Mouse (Mus musculus): Measurements from ENCODE around the gene Mtrex.
A peak's percentile ranks its signal among the peaks of the same experiment; 100 is the strongest.

Mtrex gene

DNA sequence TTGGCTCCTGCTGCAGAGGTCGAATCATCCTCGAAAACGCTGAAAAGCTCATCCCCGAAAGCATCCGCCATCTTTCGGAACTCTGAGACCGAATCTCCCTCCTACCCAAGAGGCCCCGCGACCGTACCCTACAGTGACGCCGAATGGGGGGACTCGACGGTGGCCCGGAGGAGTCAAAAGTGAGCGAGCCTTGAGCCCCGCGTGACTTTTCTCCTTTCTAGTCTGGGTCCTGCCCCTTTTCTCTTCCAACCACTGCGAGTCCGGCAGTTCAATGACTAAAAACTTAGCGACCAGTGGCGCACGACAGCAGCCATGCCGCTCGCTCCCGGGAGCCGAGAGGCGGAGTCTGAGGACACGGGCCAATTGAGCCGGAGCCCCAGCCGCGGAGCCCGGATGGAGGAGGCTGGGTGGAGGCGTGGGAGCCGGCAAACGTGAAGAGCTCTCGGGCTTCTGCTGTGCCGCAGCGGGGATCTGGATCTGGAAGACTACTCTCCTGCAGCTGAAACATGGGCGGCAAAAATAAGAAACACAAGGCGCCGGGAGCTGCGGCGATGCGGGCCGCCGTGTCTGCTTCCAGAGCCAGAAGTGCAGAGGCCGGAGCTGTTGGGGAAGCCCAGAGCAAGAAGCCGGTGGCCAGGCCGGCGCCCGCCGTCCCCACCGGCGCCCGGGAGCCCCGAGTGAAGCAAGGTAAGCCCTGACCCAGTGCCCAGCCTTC, at the start of gene Mtrex, which contains the start of gene Dhx29:
Gene Mtrex (minus strand): TSS at position 112 of the 715 bp plus-strand sequence.
Gene Dhx29 (plus strand): TSS at position 168 of the 715 bp plus-strand sequence.
- DNase-seq (ENCODE audit: low read depth), result peak; percentile 98

GRCm38 (mm10) chr13:112976720-112977119, 49.5 kb upstream of the Mtrex start:
- DNase-seq (ENCODE audit: low read depth), result no peak

- no peak for DNase-seq (ENCODE audit: low read depth)
Observed at GRCm38 (mm10) chr13:112967267-112967666, 40.1 kb upstream of the Mtrex start.

DNA sequence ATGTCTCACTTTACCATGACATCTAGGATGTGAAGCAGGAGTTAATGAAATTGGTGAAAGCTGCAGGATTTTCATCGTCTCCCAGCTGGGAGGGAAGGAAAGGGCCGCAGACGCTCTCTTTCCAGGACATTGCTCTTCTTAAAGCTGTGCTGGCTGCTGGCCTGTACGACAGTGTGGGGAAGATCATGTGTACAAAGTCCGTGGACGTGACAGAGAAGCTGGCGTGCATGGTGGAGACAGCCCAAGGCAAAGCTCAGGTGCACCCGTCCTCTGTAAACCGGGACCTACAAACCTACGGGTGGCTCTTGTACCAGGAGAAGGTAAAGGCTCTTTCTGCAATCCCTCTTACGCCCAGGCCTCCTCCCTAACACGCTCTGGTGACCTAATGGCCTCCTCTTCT, 37.2 kb upstream of the Mtrex start:
- no peak for DNase-seq (ENCODE audit: low read depth)

DNA sequence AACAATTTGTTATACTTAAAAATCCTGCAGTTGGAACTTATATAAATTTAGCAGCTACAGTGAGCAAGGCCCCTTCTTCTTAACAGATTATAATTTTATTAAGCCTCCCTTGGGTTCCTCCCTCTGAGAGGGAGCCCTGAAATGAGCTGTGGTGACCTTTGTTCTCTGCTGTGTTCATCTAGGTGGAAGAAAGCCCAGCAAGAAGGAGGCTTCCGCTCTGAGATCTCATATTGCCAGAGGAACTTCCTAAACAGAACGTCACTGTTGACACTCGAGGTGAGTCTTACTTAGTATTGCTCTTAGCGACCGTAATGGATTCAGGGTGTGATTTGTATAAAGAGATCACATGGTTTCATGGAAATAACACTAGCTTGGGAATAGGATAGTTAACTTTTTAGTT, 35.9 kb upstream of the Mtrex start:
- no peak for DNase-seq (ENCODE audit: low read depth)

DNA sequence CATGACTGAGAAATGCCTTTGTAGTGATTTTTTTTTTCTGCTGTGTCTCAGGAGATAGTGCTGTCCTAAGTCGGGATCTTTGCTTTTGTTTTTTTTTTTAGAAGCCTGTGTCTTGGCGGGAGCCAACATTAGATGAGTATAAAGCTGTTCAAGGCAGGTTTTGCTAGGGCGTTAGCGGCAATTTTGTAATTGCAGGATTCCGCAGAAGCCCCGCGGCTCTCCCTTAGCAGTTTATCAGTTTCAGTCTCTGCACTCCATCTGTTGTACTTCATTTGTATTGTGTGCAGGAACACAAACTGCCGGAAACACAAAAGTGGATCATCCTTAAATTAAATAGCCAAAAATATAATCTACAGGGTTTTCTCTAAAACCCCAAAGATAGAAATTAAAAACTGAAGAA, 26.9 kb upstream of the Mtrex start:
- DNase-seq (ENCODE audit: low read depth), result no peak

GRCm38 (mm10) chr13:112945900-112946299, 18.7 kb upstream of the Mtrex start:
- no peak for DNase-seq (ENCODE audit: low read depth)

- DNase-seq (ENCODE audit: low read depth), result no peak
Observed at GRCm38 (mm10) chr13:112945312-112945711, 18.1 kb upstream of the Mtrex start.

- no peak for DNase-seq (ENCODE audit: low read depth)
Observed at GRCm38 (mm10) chr13:112941879-112942330, 14.7 kb upstream of the Mtrex start.

DNA sequence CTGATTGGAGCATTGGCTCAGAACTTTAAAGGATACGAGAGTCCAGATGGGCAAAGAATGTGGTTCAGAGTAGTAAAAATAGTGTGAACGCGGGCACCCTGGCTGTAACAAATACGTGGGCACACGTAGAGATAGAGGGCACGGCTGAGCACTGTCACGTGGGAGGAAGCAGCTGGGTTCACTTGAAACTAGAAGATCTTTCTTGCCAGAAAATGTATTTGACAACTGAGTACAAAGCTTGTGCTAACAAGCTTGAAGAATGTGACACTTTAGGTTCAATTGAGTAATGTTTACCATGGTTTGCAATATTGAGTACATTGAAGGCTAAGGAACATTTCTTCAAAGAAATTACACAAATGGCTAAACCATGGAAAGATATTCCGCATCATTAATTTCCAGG, 10.9 kb upstream of the Mtrex start:
- no peak for DNase-seq (ENCODE audit: low read depth)

- DNase-seq (ENCODE audit: low read depth), result peak; percentile 48
Observed at GRCm38 (mm10) chr13:112928038-112928668, 955 bp upstream of the Mtrex start.

GRCm38 (mm10) chr13:112926796-112927195, 402 bp downstream of the Mtrex start:
- DNase-seq (ENCODE audit: low read depth), result no peak

DNA sequence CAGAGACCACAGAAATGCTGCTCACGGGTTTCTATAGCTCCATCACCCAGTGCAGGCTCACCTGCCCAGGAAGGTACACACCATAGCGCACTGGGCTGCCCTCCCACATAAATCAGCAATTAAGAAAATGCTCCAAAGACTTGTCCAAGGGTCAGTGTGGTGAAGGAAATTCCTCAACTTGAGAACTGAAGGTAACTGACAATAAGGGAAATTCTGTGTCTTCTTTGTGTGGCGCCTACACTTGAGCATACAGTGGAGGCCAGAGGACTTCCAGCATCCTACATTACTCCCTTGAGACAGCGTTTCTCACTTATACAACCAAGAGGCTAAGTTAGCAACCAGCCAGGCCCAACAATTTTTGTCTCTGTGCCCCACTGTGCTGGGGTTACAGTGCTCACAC, 1.2 kb downstream of the Mtrex start:
- peak; percentile 37 for DNase-seq (ENCODE audit: low read depth)

DNA sequence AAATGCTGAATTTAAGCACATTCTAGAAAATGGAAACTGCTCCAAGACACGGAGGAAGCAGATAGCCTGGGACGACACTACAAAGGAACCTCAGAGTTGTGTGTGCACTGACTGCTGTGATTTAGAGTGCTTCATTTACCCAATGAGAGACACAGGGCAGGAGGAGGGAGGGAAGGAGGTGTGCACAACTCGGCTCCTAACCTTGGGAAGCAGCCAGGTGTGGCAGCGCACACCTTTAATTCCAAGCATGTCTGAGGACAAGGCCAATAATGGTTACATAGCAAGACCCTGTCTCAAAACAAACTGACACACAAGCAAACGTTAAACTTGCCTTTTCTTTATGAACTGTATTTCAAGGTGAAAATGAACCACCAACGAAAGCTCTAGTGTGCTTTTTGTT, 1.9 kb downstream of the Mtrex start:
- DNase-seq (ENCODE audit: low read depth), result no peak

DNA sequence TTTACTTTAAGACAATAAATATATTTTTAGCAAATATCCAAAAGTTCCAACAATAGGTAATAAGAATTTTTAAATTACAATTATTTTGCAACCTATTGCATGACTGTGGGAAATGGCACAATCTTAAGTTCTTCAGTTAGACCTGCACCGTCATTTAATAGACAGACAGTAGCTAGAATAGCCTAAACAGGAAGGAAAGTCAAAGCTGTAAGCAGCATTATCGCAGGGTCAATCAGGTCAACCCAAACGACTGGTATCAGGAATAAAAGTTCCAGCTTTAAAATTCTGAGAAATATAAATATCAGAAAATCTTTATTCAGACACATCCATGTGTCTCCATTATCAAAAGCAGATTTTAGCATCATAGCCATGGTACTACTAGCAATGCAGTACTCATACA, 6.3 kb downstream of the Mtrex start:
- DNase-seq (ENCODE audit: low read depth), result no peak

DNA sequence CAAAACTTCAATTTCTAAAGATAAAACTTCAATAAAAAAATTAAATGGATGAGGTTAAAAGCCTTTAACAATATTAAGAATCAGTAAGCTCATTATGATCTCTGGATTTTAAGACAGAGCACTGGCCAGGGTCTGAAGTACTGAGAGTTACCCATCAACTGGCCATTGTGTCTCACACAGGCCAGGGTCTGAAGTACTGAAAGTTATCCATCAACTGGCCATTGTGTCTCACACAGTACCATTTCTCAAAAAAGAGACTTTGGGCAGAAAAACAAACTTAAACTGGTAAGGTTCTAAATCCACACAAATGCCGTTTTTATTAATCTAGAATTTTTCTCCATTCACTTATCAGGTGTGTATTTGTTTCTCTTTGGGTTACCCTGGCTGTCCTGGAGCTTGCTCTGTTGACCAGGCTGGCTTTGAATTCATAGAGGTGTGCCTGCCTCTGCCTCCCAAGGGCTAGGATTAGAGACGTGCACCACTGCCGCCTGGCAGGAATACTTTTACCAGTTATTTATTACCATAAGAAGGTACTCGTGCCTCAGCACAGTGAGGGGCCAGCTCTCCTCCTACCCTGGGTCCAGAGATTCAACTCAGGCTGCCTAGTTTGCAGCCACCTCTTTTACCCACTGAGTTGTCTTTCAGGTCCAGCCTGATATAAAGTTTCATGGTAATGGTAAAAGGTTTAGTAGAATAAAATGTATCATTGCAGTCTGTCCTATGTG, 7.9 kb downstream of the Mtrex start:
- no peak for DNase-seq (ENCODE audit: low read depth)

- no peak for DNase-seq (ENCODE audit: low read depth)
Observed at GRCm38 (mm10) chr13:112910434-112910833, 16.8 kb downstream of the Mtrex start.

DNA sequence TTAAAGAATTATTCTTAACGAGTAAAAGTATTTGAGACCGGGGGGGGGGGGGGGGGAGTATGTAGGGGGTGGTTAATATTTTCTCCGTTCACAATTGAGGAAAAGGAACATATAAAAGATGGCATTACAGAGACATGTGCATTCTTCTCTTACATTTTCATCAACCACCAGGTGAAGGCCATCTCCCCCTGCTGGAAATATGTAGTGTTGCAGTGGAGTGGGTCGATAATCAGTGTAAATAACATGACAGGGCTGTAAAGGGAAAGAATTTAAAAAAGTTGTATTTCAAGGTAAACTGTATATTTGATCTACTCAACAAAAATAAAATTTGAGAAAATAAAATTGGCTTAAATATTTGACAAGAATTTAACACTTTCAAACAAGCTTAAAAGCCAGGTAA, 17.5 kb downstream of the Mtrex start:
- DNase-seq (ENCODE audit: low read depth), result peak; percentile 74

- no peak for DNase-seq (ENCODE audit: low read depth)
Observed at GRCm38 (mm10) chr13:112902176-112902575, 25.0 kb downstream of the Mtrex start.

DNA sequence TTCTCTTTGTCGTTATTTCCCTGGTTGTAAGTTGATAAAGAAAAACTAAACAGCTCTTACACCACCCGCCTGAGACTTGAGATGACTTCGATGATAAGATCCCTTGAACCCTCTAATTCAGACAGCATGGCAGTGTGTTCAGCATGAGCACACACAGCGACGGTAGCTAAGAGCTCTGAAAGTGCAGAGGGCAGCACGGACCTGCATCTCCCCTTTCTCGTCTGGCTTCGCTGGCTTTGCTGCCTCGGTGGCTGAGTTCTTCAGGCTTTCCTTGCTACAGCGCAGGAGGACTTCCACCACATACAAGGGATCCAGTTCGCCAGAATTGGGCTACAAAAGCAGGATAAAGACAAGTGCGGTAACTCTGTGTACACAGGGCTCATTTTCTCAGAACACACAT, 40.0 kb downstream of the Mtrex start:
- no peak for DNase-seq (ENCODE audit: low read depth)

- no peak for DNase-seq (ENCODE audit: low read depth)
Observed at GRCm38 (mm10) chr13:112871500-112872266, 55.5 kb downstream of the Mtrex start.

DNA sequence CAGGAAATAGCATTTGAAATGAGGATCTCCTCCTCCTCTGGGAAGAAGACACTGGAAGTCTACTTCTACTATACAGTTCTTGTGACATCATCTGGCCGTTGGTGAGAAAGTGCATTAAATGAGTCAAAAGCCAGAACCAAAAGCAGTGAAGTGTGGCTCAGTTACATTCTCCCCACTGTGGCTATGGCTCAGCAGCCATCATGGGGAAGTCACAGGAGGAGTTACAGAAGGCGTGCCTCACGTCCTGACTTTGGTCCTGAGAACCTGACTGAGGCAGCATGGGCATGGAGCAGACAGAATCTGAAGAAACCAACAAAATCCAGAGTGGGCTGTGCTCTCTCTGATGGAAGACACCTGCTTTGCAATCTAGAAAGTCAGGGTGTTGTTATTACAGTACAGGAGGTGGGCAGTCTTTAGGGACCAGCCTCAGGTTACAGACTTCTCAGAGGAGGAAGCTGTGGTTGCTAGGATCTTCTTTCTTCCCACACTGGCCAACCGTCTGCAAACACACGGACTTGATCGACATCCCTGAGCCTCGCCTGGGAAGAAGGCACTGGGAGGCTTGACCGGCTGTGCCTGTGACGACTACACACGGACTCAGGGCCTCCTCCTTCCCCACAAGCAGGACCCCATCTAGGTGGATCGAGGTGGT, 57.0 kb downstream of the Mtrex start:
- DNase-seq (ENCODE audit: low read depth), result no peak
